Mouse (Mus musculus): Measurements from ENCODE around the gene Tmem211. TPM values are rescaled to one million over a fixed set of nuclear protein-coding genes. Genes with fewer than 3 reads are reported as not detected.

Gene Tmem211
- polyA plus RNA-seq, 1 experiment from 2014 or later: not detected

GRCm38 (mm10) chr5:113223888-113224287, 2.8 kb upstream of the Tmem211 start:
- no peaks in the 10 kb centered on the region for H3K27me3 ChIP-seq (ENCODE audit: control insufficient read depth, insufficient read depth, low read length)
- ATAC-seq (ENCODE audit: insufficient number of reproducible peaks, insufficient read depth, low FRiP score, low read depth): no peak
- no peak overlapping the region for H3K9ac ChIP-seq (replicated peaks; ENCODE audit: low read depth, low read length)
- peaks cover 16% of the 10 kb centered on the region; the same call in 1 of the 2 replicates for H3K4me1 ChIP-seq (ENCODE audit: control insufficient read depth, insufficient read depth, low read length)
- H3K36me3 ChIP-seq (ENCODE audit: control insufficient read depth, insufficient read depth, low read length): no peaks in the 10 kb centered on the region
- WGBS: 47% methylated on average over 4 of the region's 4 CpGs
- H3K4me3 ChIP-seq (ENCODE audit: low read depth, low read length): no peak overlapping the region
- H3K9me3 ChIP-seq (ENCODE audit: control insufficient read depth, low read depth, low read length): no peaks in the 10 kb centered on the region
- no peak overlapping the region for H3K4me2 ChIP-seq (replicated peaks; ENCODE audit: low read depth, low read length)
- no peak overlapping the region; the same call in 1 of the 2 replicates for H3K27ac ChIP-seq (ENCODE audit: low read length)

GRCm38 (mm10) chr5:113225271-113225670, 1.4 kb upstream of the Tmem211 start:
- no peak overlapping the region for H3K27ac ChIP-seq (ENCODE audit: low read length)
- H3K4me1 ChIP-seq (ENCODE audit: control insufficient read depth, insufficient read depth, low read length): peaks cover 15% of the 10 kb centered on the region; the same call in 1 of the 2 replicates
- no peak overlapping the region for H3K4me2 ChIP-seq (replicated peaks; ENCODE audit: low read depth, low read length)

GRCm38 (mm10) chr5:113225686-113226435, 848 bp upstream of the Tmem211 start:
- Histone ChIP-seq H3K4me2 (replicated peaks; ENCODE audit: low read depth, low read length) (peak overlapping the region; percentile 36; the same call in 1 of the 2 replicates), H3K9ac (replicated peaks; ENCODE audit: low read depth, low read length) (no peak overlapping the region), H3K36me3 (ENCODE audit: control insufficient read depth, insufficient read depth, low read length) (no peaks in the 10 kb centered on the region), H3K9me3 (ENCODE audit: control insufficient read depth, low read depth, low read length) (no peaks in the 10 kb centered on the region), H3K4me1 (ENCODE audit: control insufficient read depth, insufficient read depth, low read length) (peaks cover 11% of the 10 kb centered on the region; the same call in 1 of the 2 replicates), H3K4me3 (ENCODE audit: low read depth, low read length) (0 out of 2 replicates have a peak overlapping the region, but pooled peaks have one; percentile 5), H3K27ac (ENCODE audit: low read length) (peak overlapping the region; percentile 56; the same call in 1 of the 2 replicates), H3K27me3 (ENCODE audit: control insufficient read depth, insufficient read depth, low read length) (no peaks in the 10 kb centered on the region)
- no peak for ATAC-seq (ENCODE audit: insufficient number of reproducible peaks, insufficient read depth, low FRiP score, low read depth)
- WGBS: 23% methylated on average over 25 of the region's 25 CpGs

More at GRCm38 (mm10) chr5:113225271-113225670, 1.4 kb upstream of the Tmem211 start:
- Histone ChIP-seq H3K9me3 (ENCODE audit: control insufficient read depth, low read depth, low read length) (no peaks in the 10 kb centered on the region), H3K36me3 (ENCODE audit: control insufficient read depth, insufficient read depth, low read length) (no peaks in the 10 kb centered on the region), H3K27me3 (ENCODE audit: control insufficient read depth, insufficient read depth, low read length) (no peaks in the 10 kb centered on the region), H3K4me3 (ENCODE audit: low read depth, low read length) (no peak overlapping the region), H3K9ac (replicated peaks; ENCODE audit: low read depth, low read length) (no peak overlapping the region)
- ATAC-seq (ENCODE audit: insufficient number of reproducible peaks, insufficient read depth, low FRiP score, low read depth): no peak
- 25% methylated on average over 10 of the region's 10 CpGs for WGBS

- Histone ChIP-seq H3K36me3 (ENCODE audit: control insufficient read depth, insufficient read depth, low read length) (no peaks in the 10 kb centered on the region), H3K27me3 (ENCODE audit: control insufficient read depth, insufficient read depth, low read length) (no peaks in the 10 kb centered on the region), H3K4me1 (ENCODE audit: control insufficient read depth, insufficient read depth, low read length) (peaks cover 11% of the 10 kb centered on the region; the same call in 1 of the 2 replicates), H3K9ac (replicated peaks; ENCODE audit: low read depth, low read length) (no peak overlapping the region), H3K9me3 (ENCODE audit: control insufficient read depth, low read depth, low read length) (no peaks in the 10 kb centered on the region), H3K4me3 (ENCODE audit: low read depth, low read length) (no peak overlapping the region), H3K4me2 (replicated peaks; ENCODE audit: low read depth, low read length) (no peak overlapping the region), H3K27ac (ENCODE audit: low read length) (no peak overlapping the region)
- no peak for ATAC-seq (ENCODE audit: insufficient number of reproducible peaks, insufficient read depth, low FRiP score, low read depth)
- WGBS: 63% methylated on average over 5 of the region's 5 CpGs
These were observed 3.5 kb downstream of the Tmem211 start for GRCm38 (mm10) chr5:113230196-113230595.

GRCm38 (mm10) chr5:113249263-113249930, 22.7 kb downstream of the Tmem211 start:
- 60% methylated on average over 8 of the region's 8 CpGs for WGBS
- no peak overlapping the region for H3K27ac ChIP-seq (ENCODE audit: low read length)

GRCm38 (mm10) chr5:113250806-113251205, 24.1 kb downstream of the Tmem211 start:
- no peak overlapping the region for H3K4me3 ChIP-seq (ENCODE audit: low read depth, low read length)
- no peak overlapping the region for H3K9ac ChIP-seq (replicated peaks; ENCODE audit: low read depth, low read length)
- H3K27ac ChIP-seq (ENCODE audit: low read length): no peak overlapping the region
- H3K9me3 ChIP-seq (ENCODE audit: control insufficient read depth, low read depth, low read length): no peaks in the 10 kb centered on the region
- no peak for ATAC-seq (ENCODE audit: insufficient number of reproducible peaks, insufficient read depth, low FRiP score, low read depth)
- H3K27me3 ChIP-seq (ENCODE audit: control insufficient read depth, insufficient read depth, low read length): no peaks in the 10 kb centered on the region
- no peaks in the 10 kb centered on the region for H3K4me1 ChIP-seq (ENCODE audit: control insufficient read depth, insufficient read depth, low read length)
- WGBS: 93% methylated on average over 11 of the region's 11 CpGs
- H3K36me3 ChIP-seq (ENCODE audit: control insufficient read depth, insufficient read depth, low read length): no peaks in the 10 kb centered on the region
- no peak overlapping the region for H3K4me2 ChIP-seq (replicated peaks; ENCODE audit: low read depth, low read length)

More at GRCm38 (mm10) chr5:113249263-113249930, 22.7 kb downstream of the Tmem211 start:
- H3K36me3 ChIP-seq (ENCODE audit: control insufficient read depth, insufficient read depth, low read length): no peaks in the 10 kb centered on the region
- H3K4me2 ChIP-seq (replicated peaks; ENCODE audit: low read depth, low read length): no peak overlapping the region
- no peak overlapping the region for H3K9ac ChIP-seq (replicated peaks; ENCODE audit: low read depth, low read length)
- H3K27me3 ChIP-seq (ENCODE audit: control insufficient read depth, insufficient read depth, low read length): no peaks in the 10 kb centered on the region
- no peaks in the 10 kb centered on the region for H3K4me1 ChIP-seq (ENCODE audit: control insufficient read depth, insufficient read depth, low read length)
- H3K9me3 ChIP-seq (ENCODE audit: control insufficient read depth, low read depth, low read length): no peaks in the 10 kb centered on the region
- no peak overlapping the region for H3K4me3 ChIP-seq (ENCODE audit: low read depth, low read length)
- no peak for ATAC-seq (ENCODE audit: insufficient number of reproducible peaks, insufficient read depth, low FRiP score, low read depth)

- Histone ChIP-seq H3K27me3 (ENCODE audit: control insufficient read depth, insufficient read depth, low read length) (no peaks in the 10 kb centered on the region), H3K4me1 (ENCODE audit: control insufficient read depth, insufficient read depth, low read length) (no peaks in the 10 kb centered on the region), H3K27ac (ENCODE audit: low read length) (no peak overlapping the region), H3K4me3 (ENCODE audit: low read depth, low read length) (no peak overlapping the region), H3K36me3 (ENCODE audit: control insufficient read depth, insufficient read depth, low read length) (no peaks in the 10 kb centered on the region), H3K9me3 (ENCODE audit: control insufficient read depth, low read depth, low read length) (no peaks in the 10 kb centered on the region), H3K9ac (replicated peaks; ENCODE audit: low read depth, low read length) (no peak overlapping the region), H3K4me2 (replicated peaks; ENCODE audit: low read depth, low read length) (no peak overlapping the region)
- no peak for ATAC-seq (ENCODE audit: insufficient number of reproducible peaks, insufficient read depth, low FRiP score, low read depth)
- WGBS: 74% methylated on average over 8 of the region's 8 CpGs
These were observed 38.9 kb downstream of the Tmem211 start for GRCm38 (mm10) chr5:113265637-113266036.

GRCm38 (mm10) chr5:113268246-113268645, 41.5 kb downstream of the Tmem211 start:
- Histone ChIP-seq H3K4me1 (ENCODE audit: control insufficient read depth, insufficient read depth, low read length) (no peaks in the 10 kb centered on the region), H3K4me3 (ENCODE audit: low read depth, low read length) (no peak overlapping the region), H3K27me3 (ENCODE audit: control insufficient read depth, insufficient read depth, low read length) (no peaks in the 10 kb centered on the region), H3K27ac (ENCODE audit: low read length) (no peak overlapping the region), H3K9ac (replicated peaks; ENCODE audit: low read depth, low read length) (no peak overlapping the region), H3K4me2 (replicated peaks; ENCODE audit: low read depth, low read length) (no peak overlapping the region), H3K9me3 (ENCODE audit: control insufficient read depth, low read depth, low read length) (no peaks in the 10 kb centered on the region), H3K36me3 (ENCODE audit: control insufficient read depth, insufficient read depth, low read length) (no peaks in the 10 kb centered on the region)
- ATAC-seq (ENCODE audit: insufficient number of reproducible peaks, insufficient read depth, low FRiP score, low read depth): 0 out of 2 replicates have a peak, but pooled peaks have one; percentile 33
